In the genomic region with DNA sequence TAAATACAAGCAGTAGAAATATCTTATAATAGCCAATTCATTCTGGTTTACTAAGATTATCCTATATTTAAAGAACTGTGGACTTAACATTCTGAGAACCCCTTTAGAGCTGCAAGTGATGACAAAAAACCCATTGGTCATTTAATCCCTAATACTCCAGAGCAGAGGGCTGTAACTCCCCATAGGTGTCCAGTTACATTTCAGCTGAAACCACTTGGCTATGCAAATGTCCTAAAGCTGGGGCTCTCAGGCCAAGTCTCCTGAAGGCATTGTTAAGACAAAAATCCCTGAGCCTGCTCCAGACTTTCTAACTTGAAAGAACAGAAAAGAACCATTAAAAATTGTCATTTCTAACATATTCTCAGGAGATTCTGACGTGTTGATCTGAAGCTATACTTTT, we compare ENCODE assay signal across 20 mouse cellular contexts.
DNase-seq lines count a peak whose midpoint lies in the region; ATAC-seq lines count a peak whose summit lies in the region.
"Had no signal": no experiment of that assay in that cellular context is flagged by ENCODE, and none has a peak within 500 bp of the region (broad histone marks: within the 10 kb centered on the region; RNA-seq: fewer than 3 reads in every experiment).

No protein-coding gene starts in this region.

- H3K9me3 ChIP-seq in kidney, embryonic 14.5 days (ENCODE audit: control insufficient read depth, low read length) = no peaks in the 10 kb centered on the region
- no peaks in the 10 kb centered on the region for H3K9me3 ChIP-seq in midbrain, embryonic 11.5 days (ENCODE audit: control insufficient read depth, low read length)
- no peaks in the 10 kb centered on the region for H3K9me3 ChIP-seq in midbrain, embryonic 15.5 days
- H3K9me3 ChIP-seq in embryonic facial prominence, embryonic 11.5 days (replicated peaks; ENCODE audit: control insufficient read depth, low read length) = no peaks in the 10 kb centered on the region
- no peaks in the 10 kb centered on the region for H3K9me3 ChIP-seq in liver, embryonic 12.5 days (replicated peaks)
- H3K9me3 ChIP-seq: forebrain, embryonic 12.5 days; heart, embryonic 15.5 days; hindbrain, embryonic 15.5 days; limb, embryonic 15.5 days; megakaryocyte, embryonic 14.5 days had no signal

- no peaks in the 10 kb centered on the region for H3K36me3 ChIP-seq in kidney, embryonic 14.5 days (ENCODE audit: control insufficient read depth, insufficient read depth, low read length)
- H3K36me3 ChIP-seq in midbrain, embryonic 11.5 days (ENCODE audit: control insufficient read depth, insufficient read depth, low read length) = no peaks in the 10 kb centered on the region
- H3K36me3 ChIP-seq in midbrain, embryonic 15.5 days (replicated peaks) = no peaks in the 10 kb centered on the region
- no peaks in the 10 kb centered on the region for H3K36me3 ChIP-seq in embryonic facial prominence, embryonic 11.5 days (replicated peaks; ENCODE audit: control insufficient read depth, insufficient read depth, low read depth, low read length)
- H3K36me3 ChIP-seq in liver, embryonic 12.5 days = no peaks in the 10 kb centered on the region
- H3K36me3 ChIP-seq: forebrain, embryonic 12.5 days; heart, embryonic 15.5 days; hindbrain, embryonic 15.5 days; limb, embryonic 15.5 days had no signal

- no peak overlapping the region for H3K27ac ChIP-seq in kidney, embryonic 14.5 days (ENCODE audit: low read depth, low read length)
- no peak overlapping the region for H3K27ac ChIP-seq in midbrain, embryonic 11.5 days (ENCODE audit: low read depth, low read length)
- H3K27ac ChIP-seq in midbrain, embryonic 15.5 days = no peak overlapping the region
- no peak overlapping the region for H3K27ac ChIP-seq in embryonic facial prominence, embryonic 11.5 days (replicated peaks; ENCODE audit: low read depth, low read length)
- H3K27ac ChIP-seq in liver, embryonic 12.5 days = no peak overlapping the region
- H3K27ac ChIP-seq: forebrain, embryonic 12.5 days; heart, adult 2 months; heart, embryonic 15.5 days; hindbrain, embryonic 15.5 days; limb, embryonic 15.5 days had no signal

- WGBS in kidney, embryonic 14.5 days = 53% methylated on average over 1 of the region's 1 CpGs
- WGBS in midbrain, embryonic 11.5 days = 33% methylated on average over 1 of the region's 1 CpGs
- 31% methylated on average over 1 of the region's 1 CpGs for WGBS in midbrain, embryonic 15.5 days
- 47% methylated on average over 1 of the region's 1 CpGs for WGBS in embryonic facial prominence, embryonic 11.5 days
- WGBS in liver, embryonic 12.5 days (ENCODE audit: insufficient replicate concordance) = 30% methylated on average over 1 of the region's 1 CpGs

- H3K9ac ChIP-seq in kidney, embryonic 14.5 days (ENCODE audit: low read depth, low read length) = no peak overlapping the region
- H3K9ac ChIP-seq in midbrain, embryonic 11.5 days (ENCODE audit: low read length) = no peak overlapping the region
- H3K9ac ChIP-seq in midbrain, embryonic 15.5 days = no peak overlapping the region
- H3K9ac ChIP-seq in embryonic facial prominence, embryonic 11.5 days (replicated peaks; ENCODE audit: low read length) = no peak overlapping the region
- H3K9ac ChIP-seq in liver, embryonic 12.5 days = no peak overlapping the region
- H3K9ac ChIP-seq: forebrain, embryonic 12.5 days; heart, embryonic 15.5 days; hindbrain, embryonic 15.5 days; limb, embryonic 15.5 days had no signal

- H3K4me3 ChIP-seq in kidney, embryonic 14.5 days (ENCODE audit: low read length) = no peak overlapping the region
- no peak overlapping the region for H3K4me3 ChIP-seq in midbrain, embryonic 11.5 days (ENCODE audit: low read depth, low read length)
- H3K4me3 ChIP-seq in midbrain, embryonic 15.5 days = no peak overlapping the region
- no peak overlapping the region for H3K4me3 ChIP-seq in embryonic facial prominence, embryonic 11.5 days (ENCODE audit: low read depth, low read length)
- H3K4me3 ChIP-seq in liver, embryonic 12.5 days = no peak overlapping the region
- H3K4me3 ChIP-seq: forebrain, embryonic 12.5 days; heart, adult 2 months; heart, embryonic 15.5 days; hindbrain, embryonic 15.5 days; limb, embryonic 15.5 days; megakaryocyte, embryonic 14.5 days had no signal

- no peak for DNase-seq in kidney, adult 8-10 months
- DNase-seq in midbrain, embryonic 11.5 days (ENCODE audit: low spot score, missing footprints) = peak; percentile 90
- peak; percentile 69 for DNase-seq in embryonic facial prominence, embryonic 11.5 days (ENCODE audit: low spot score)
- no peak for DNase-seq in urinary bladder, postnatal 14 days (ENCODE audit: low spot score)
- DNase-seq: adrenal gland, adult 2 months; cerebellum, adult 8-10 months; gastrocnemius, postnatal 25 days; heart, adult 2 months; heart, postnatal 4 days; lung, postnatal 14 days; right cerebral cortex, postnatal 4 days had no signal

- 0 out of 2 replicates have a peak, but pooled peaks have one; percentile 76 for ATAC-seq in kidney, embryonic 14.5 days (ENCODE audit: low FRiP score, low TSS enrichment)
- ATAC-seq in midbrain, embryonic 11.5 days (ENCODE audit: low FRiP score) = 0 out of 2 replicates have a peak, but pooled peaks have one; percentile 43
- ATAC-seq in midbrain, embryonic 15.5 days (replicated peaks) = no peak
- no peak for ATAC-seq in embryonic facial prominence, embryonic 11.5 days (replicated peaks; ENCODE audit: insufficient number of reproducible peaks, low FRiP score, low TSS enrichment, low read depth)
- no peak for ATAC-seq in liver, embryonic 12.5 days
- ATAC-seq: intestine, postnatal 0 days had no signal

- no peak overlapping the region for H3K4me2 ChIP-seq in kidney, embryonic 14.5 days (replicated peaks; ENCODE audit: low read depth, low read length)
- H3K4me2 ChIP-seq in midbrain, embryonic 11.5 days = no peak overlapping the region
- H3K4me2 ChIP-seq in midbrain, embryonic 15.5 days = no peak overlapping the region
- H3K4me2 ChIP-seq in embryonic facial prominence, embryonic 11.5 days (ENCODE audit: low read depth, low read length) = no peak overlapping the region
- no peak overlapping the region for H3K4me2 ChIP-seq in liver, embryonic 12.5 days
- H3K4me2 ChIP-seq: forebrain, embryonic 12.5 days; heart, embryonic 15.5 days; hindbrain, embryonic 15.5 days; limb, embryonic 15.5 days had no signal

- no peaks in the 10 kb centered on the region for H3K4me1 ChIP-seq in kidney, embryonic 14.5 days (ENCODE audit: control insufficient read depth, insufficient read depth, low read length)
- H3K4me1 ChIP-seq in midbrain, embryonic 11.5 days (ENCODE audit: control insufficient read depth, insufficient read depth, low read length) = peaks cover 14% of the 10 kb centered on the region
- peaks cover 11% of the 10 kb centered on the region for H3K4me1 ChIP-seq in midbrain, embryonic 15.5 days
- H3K4me1 ChIP-seq in embryonic facial prominence, embryonic 11.5 days (ENCODE audit: control insufficient read depth, insufficient read depth, low read length) = no peaks in the 10 kb centered on the region
- H3K4me1 ChIP-seq in liver, embryonic 12.5 days = no peaks in the 10 kb centered on the region
- H3K4me1 ChIP-seq: heart, embryonic 15.5 days; limb, embryonic 15.5 days; megakaryocyte, embryonic 14.5 days had no signal

- no peaks in the 10 kb centered on the region for H3K27me3 ChIP-seq in kidney, embryonic 14.5 days (ENCODE audit: control insufficient read depth, insufficient read depth, low read length)
- no peaks in the 10 kb centered on the region for H3K27me3 ChIP-seq in midbrain, embryonic 11.5 days (ENCODE audit: control insufficient read depth, insufficient read depth, low read length)
- no peaks in the 10 kb centered on the region for H3K27me3 ChIP-seq in midbrain, embryonic 15.5 days (replicated peaks)
- H3K27me3 ChIP-seq in embryonic facial prominence, embryonic 11.5 days (ENCODE audit: control insufficient read depth, insufficient read depth, low read length) = no peaks in the 10 kb centered on the region
- no peaks in the 10 kb centered on the region for H3K27me3 ChIP-seq in liver, embryonic 12.5 days (replicated peaks)
- H3K27me3 ChIP-seq: forebrain, embryonic 12.5 days; heart, embryonic 15.5 days; hindbrain, embryonic 15.5 days; limb, embryonic 15.5 days; megakaryocyte, embryonic 14.5 days had no signal

Comparison
In these comparisons a context has a peak if more than half of its experiments do, and no peak if none do; other contexts are left out.
1. ATAC-seq: peak in kidney, embryonic 14.5 days (single experiment) and midbrain, embryonic 11.5 days (single experiment); none in midbrain, embryonic 15.5 days (single experiment), embryonic facial prominence, embryonic 11.5 days (single experiment) and liver, embryonic 12.5 days (single experiment).
2. DNase-seq: peak in midbrain, embryonic 11.5 days (single experiment) and embryonic facial prominence, embryonic 11.5 days (single experiment); none in kidney, adult 8-10 months (0 of 2) and urinary bladder, postnatal 14 days (single experiment).